Mouse (Mus musculus): ENCODE measurements around the gene Flnb. TPM values are rescaled to one million over a fixed set of nuclear protein-coding genes. Genes with fewer than 3 reads are reported as not detected.

Gene Flnb
- polyA plus RNA-seq, 1 experiment from 2014 or later: 6.8 TPM

DNA sequence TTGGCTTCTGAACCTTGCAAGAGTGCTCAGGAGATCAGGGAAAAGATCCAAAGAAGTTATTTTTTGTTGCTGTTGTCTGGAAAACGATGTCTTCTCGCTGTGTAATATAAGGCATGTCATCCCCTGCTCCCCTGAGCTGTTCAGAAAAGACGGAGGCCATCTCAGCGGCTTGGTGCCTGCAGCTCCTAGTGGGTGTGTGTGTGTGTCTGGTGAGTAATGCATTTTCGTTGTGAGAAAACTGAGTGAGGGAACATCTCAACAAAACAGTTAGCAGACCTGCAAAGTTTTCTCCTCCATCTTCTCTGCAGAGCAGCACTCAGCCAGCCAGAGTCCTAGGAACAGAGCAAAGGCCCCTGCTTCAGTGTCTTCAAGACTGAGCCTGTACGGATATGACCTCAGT, 36.6 kb downstream of the Flnb start:
- 85% methylated on average over 6 of the region's 6 CpGs for WGBS
- DNase-seq (ENCODE audit: low spot score) (no peak), ATAC-seq (no peak)
- H3K4me3 ChIP-seq (ENCODE audit: low read depth, low read length): no peak overlapping the region
- H3K4me2 ChIP-seq (ENCODE audit: low read length): no peak overlapping the region
- H3K27me3 ChIP-seq (replicated peaks; ENCODE audit: control insufficient read depth, insufficient read depth, low read length): no peaks in the 10 kb centered on the region
- H3K9me3 ChIP-seq (replicated peaks; ENCODE audit: control insufficient read depth, low read length): no peaks in the 10 kb centered on the region
- H3K27ac ChIP-seq (ENCODE audit: low read depth, low read length): no peak overlapping the region
- H3K36me3 ChIP-seq (ENCODE audit: control insufficient read depth, insufficient read depth, low read length): no peaks in the 10 kb centered on the region
- H3K4me1 ChIP-seq (ENCODE audit: control insufficient read depth, insufficient read depth, low read length): peaks cover 37% of the 10 kb centered on the region
- no peak overlapping the region for H3K9ac ChIP-seq (ENCODE audit: low read length)

DNA sequence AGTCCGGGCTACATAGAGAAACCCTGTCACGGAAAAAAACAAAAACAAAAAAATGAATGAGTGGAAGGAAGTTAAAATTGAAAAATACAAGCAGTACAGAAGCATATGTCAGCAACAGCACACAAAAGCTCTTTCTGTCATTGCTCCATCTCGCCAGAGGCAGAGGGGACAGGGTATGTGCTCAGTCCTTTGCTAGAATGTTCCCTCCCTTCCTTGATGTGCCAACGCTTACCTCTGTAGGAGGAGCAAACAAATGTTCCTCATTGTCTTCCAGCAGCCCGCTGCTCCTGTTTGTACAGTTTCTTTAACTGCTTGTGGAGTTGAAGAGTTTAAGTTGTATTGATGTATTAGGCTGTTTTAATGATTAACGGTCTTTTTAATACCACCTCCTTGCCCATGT, 37.3 kb downstream of the Flnb start:
- no peak for ATAC-seq

DNA sequence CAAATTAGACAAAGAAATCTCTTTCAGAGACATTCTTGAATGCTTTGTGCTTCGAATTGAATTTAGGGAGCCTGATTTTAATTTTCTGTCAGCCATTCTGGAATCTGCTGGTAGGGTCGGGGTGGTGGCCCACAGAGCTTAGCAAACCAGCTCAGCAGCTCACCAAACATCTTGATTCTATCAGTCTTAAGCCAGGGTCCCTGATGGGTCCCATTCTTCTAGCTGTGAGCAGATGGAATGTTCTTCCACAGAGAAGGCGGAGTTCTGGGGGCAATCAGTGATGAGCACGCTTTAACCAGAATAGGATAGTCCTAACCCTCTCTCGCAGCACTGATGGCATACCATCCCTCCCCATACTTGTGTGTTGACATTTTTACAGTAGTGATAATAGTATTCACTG, 37.7 kb downstream of the Flnb start:
- 51% methylated on average over 5 of the region's 5 CpGs for WGBS

More for the DNA sequence above, 37.3 kb downstream of the Flnb start:
- no peak overlapping the region for H3K4me2 ChIP-seq (ENCODE audit: low read length)
- no peaks in the 10 kb centered on the region for H3K9me3 ChIP-seq (replicated peaks; ENCODE audit: control insufficient read depth, low read length)
- WGBS: 42% methylated on average over 6 of the region's 6 CpGs
- H3K4me1 ChIP-seq (ENCODE audit: control insufficient read depth, insufficient read depth, low read length): peaks cover 37% of the 10 kb centered on the region
- H3K36me3 ChIP-seq (ENCODE audit: control insufficient read depth, insufficient read depth, low read length): no peaks in the 10 kb centered on the region
- H3K27ac ChIP-seq (ENCODE audit: low read depth, low read length): no peak overlapping the region
- no peak overlapping the region for H3K9ac ChIP-seq (ENCODE audit: low read length)
- DNase-seq (ENCODE audit: low spot score): no peak
- no peak overlapping the region for H3K4me3 ChIP-seq (ENCODE audit: low read depth, low read length)
- H3K27me3 ChIP-seq (replicated peaks; ENCODE audit: control insufficient read depth, insufficient read depth, low read length): no peaks in the 10 kb centered on the region

DNA sequence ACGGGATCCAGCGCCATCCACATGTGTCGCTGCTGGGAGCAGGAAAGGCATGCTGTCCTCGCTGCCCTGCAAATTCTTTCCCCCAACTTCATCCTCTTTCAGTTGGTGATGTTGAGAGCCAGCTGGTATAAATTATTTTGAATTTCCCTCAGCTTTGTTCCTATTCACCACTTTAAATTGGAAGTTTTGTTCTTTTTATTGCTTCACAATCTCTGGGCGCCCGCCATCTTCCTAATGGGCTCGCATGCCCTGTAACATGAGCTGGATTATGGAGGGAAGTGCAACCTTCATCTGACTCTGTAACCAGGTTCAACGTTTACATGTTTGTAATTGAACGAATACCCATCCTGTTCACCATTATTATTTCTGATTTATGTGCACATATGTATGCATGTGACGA, 38.6 kb downstream of the Flnb start:
- Histone ChIP-seq H3K9ac (ENCODE audit: low read length) (no peak overlapping the region), H3K4me3 (ENCODE audit: low read depth, low read length) (no peak overlapping the region), H3K9me3 (replicated peaks; ENCODE audit: control insufficient read depth, low read length) (no peaks in the 10 kb centered on the region), H3K27ac (ENCODE audit: low read depth, low read length) (no peak overlapping the region), H3K4me2 (ENCODE audit: low read length) (no peak overlapping the region), H3K4me1 (ENCODE audit: control insufficient read depth, insufficient read depth, low read length) (peaks cover 33% of the 10 kb centered on the region), H3K27me3 (replicated peaks; ENCODE audit: control insufficient read depth, insufficient read depth, low read length) (no peaks in the 10 kb centered on the region), H3K36me3 (ENCODE audit: control insufficient read depth, insufficient read depth, low read length) (no peaks in the 10 kb centered on the region)
- WGBS: 66% methylated on average over 10 of the region's 10 CpGs
- no peak for ATAC-seq
- no peak for DNase-seq (ENCODE audit: low spot score)

More for the DNA sequence above, 37.7 kb downstream of the Flnb start:
- Histone ChIP-seq H3K4me3 (ENCODE audit: low read depth, low read length) (no peak overlapping the region), H3K27me3 (replicated peaks; ENCODE audit: control insufficient read depth, insufficient read depth, low read length) (no peaks in the 10 kb centered on the region), H3K4me2 (ENCODE audit: low read length) (no peak overlapping the region), H3K27ac (ENCODE audit: low read depth, low read length) (no peak overlapping the region), H3K9me3 (replicated peaks; ENCODE audit: control insufficient read depth, low read length) (no peaks in the 10 kb centered on the region), H3K4me1 (ENCODE audit: control insufficient read depth, insufficient read depth, low read length) (peaks cover 37% of the 10 kb centered on the region), H3K36me3 (ENCODE audit: control insufficient read depth, insufficient read depth, low read length) (no peaks in the 10 kb centered on the region), H3K9ac (ENCODE audit: low read length) (no peak overlapping the region)
- DNase-seq (ENCODE audit: low spot score) (no peak), ATAC-seq (no peak)

DNA sequence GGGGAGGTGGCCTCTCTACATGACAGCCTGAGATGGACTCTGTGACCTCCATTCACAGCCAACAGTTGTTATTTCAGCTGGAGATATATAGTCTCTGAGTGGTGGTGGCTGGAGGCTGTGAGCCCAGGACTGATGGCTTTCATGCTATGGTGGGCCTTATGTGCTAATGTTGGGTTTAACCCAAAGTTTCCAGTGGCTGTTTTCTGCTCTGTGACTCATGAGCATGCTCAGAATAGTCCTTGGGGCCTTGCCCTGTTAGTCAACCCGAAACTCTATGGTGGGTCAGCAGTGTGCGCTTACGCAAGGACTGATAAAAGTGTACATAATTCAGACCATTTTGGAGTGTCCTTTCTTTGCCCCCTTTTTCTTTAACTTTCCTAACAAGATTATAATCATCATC, 40.1 kb downstream of the Flnb start:
- 96% methylated on average over 3 of the region's 3 CpGs for whole genome bisulfite sequencing
- Histone ChIP-seq H3K9me3 (replicated peaks; ENCODE audit: control insufficient read depth, low read length) (no peaks in the 10 kb centered on the region), H3K36me3 (ENCODE audit: control insufficient read depth, insufficient read depth, low read length) (no peaks in the 10 kb centered on the region), H3K27ac (ENCODE audit: low read depth, low read length) (no peak overlapping the region), H3K4me1 (ENCODE audit: control insufficient read depth, insufficient read depth, low read length) (peaks cover 24% of the 10 kb centered on the region), H3K4me3 (ENCODE audit: low read depth, low read length) (no peak overlapping the region), H3K27me3 (replicated peaks; ENCODE audit: control insufficient read depth, insufficient read depth, low read length) (no peaks in the 10 kb centered on the region), H3K9ac (ENCODE audit: low read length) (no peak overlapping the region), H3K4me2 (ENCODE audit: low read length) (no peak overlapping the region)
- DNase-seq (ENCODE audit: low spot score): no peak
- no peak for ATAC-seq

DNA sequence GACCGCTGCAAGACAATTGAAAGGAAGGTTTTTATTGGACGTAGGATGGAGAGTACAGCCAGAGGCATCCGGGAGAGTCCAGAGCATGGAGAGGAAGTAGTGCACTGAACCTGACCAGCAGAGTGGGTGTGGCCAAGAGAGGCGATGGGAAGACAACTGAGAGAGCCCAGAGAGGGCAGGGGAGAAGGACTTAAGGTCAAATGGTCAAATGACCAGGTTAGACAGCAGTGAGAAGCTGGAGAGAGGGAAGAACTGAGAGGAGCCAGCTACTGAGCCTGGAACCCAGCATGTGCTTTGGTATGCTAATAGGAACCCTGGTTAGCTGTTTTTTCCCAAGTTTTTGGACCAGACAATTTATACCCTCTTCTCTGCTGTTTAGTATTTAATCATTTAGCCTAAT, 40.7 kb downstream of the Flnb start:
- no peak overlapping the region for H3K27ac ChIP-seq (ENCODE audit: low read depth, low read length)
- WGBS: 72% methylated on average over 4 of the region's 4 CpGs
- no peaks in the 10 kb centered on the region for H3K27me3 ChIP-seq (replicated peaks; ENCODE audit: control insufficient read depth, insufficient read depth, low read length)
- peaks cover 23% of the 10 kb centered on the region for H3K4me1 ChIP-seq (ENCODE audit: control insufficient read depth, insufficient read depth, low read length)
- no peak overlapping the region for H3K4me3 ChIP-seq (ENCODE audit: low read depth, low read length)
- ATAC-seq (no peak), DNase-seq (ENCODE audit: low spot score) (no peak)
- H3K4me2 ChIP-seq (ENCODE audit: low read length): no peak overlapping the region
- H3K9me3 ChIP-seq (replicated peaks; ENCODE audit: control insufficient read depth, low read length): no peaks in the 10 kb centered on the region
- H3K9ac ChIP-seq (ENCODE audit: low read length): no peak overlapping the region
- H3K36me3 ChIP-seq (ENCODE audit: control insufficient read depth, insufficient read depth, low read length): no peaks in the 10 kb centered on the region

DNA sequence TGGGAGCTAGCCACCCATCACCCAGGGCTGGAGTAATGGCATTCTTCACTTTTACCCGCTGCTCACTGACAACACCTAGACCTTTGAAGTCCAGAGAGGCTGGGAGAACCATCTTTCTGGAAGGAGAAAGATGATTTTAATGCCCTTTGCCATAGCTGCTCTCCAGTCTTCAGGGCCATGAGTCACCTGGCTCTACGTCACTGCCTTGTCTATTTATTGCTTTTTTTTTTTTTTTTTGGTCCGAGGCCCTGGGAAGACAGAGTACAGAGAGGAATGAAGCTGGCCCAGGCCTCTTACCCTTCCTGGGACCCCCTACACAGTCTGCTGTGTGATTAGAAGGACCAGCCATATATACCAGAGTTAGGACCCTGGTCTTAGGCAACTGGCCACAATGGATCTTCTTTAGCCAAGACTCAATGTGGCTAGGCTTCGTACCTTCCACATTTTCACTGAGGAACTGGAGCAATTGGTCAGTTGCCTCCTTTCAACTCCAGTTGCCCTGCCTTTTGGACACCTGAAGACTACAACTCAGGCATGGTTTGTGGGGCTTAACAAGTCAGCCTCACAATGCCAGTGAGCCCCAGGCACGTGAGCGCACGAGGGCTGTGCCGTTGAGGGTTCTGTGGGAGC, 42.9 kb downstream of the Flnb start:
- WGBS: 92% methylated on average over 8 of the region's 8 CpGs
- Histone ChIP-seq H3K36me3 (ENCODE audit: control insufficient read depth, insufficient read depth, low read length) (no peaks in the 10 kb centered on the region), H3K27ac (ENCODE audit: low read depth, low read length) (no peak overlapping the region), H3K4me2 (ENCODE audit: low read length) (no peak overlapping the region), H3K27me3 (replicated peaks; ENCODE audit: control insufficient read depth, insufficient read depth, low read length) (no peaks in the 10 kb centered on the region), H3K9ac (ENCODE audit: low read length) (no peak overlapping the region), H3K4me3 (ENCODE audit: low read depth, low read length) (no peak overlapping the region), H3K4me1 (ENCODE audit: control insufficient read depth, insufficient read depth, low read length) (peaks cover 12% of the 10 kb centered on the region), H3K9me3 (replicated peaks; ENCODE audit: control insufficient read depth, low read length) (no peaks in the 10 kb centered on the region)
- no peak for DNase-seq (ENCODE audit: low spot score)
- no peak for ATAC-seq

DNA sequence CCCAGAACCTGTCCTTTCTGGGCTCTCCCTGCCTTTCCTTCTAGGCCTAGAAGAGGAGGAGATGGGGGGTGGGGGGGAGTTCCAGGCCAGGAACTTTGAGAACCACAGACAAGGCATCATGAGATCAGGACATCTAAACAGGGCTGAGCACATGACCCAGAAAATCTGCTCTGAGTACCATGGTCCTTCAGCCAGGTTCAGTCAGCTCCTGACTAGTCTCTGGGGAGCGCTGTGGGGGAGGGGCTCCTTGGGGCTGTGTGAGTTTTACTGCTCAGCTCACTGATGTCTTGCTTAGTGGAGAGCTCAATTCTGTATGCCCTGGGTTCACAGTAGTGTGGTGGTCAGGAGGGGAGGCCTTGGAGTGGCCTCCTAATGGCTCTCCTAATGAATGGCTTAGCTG, 43.5 kb downstream of the Flnb start:
- ATAC-seq (no peak), DNase-seq (ENCODE audit: low spot score) (no peak)
- H3K36me3 ChIP-seq (ENCODE audit: control insufficient read depth, insufficient read depth, low read length): no peaks in the 10 kb centered on the region
- no peak overlapping the region for H3K4me3 ChIP-seq (ENCODE audit: low read depth, low read length)
- H3K4me1 ChIP-seq (ENCODE audit: control insufficient read depth, insufficient read depth, low read length): peaks cover 7% of the 10 kb centered on the region; the same call in 1 of the 2 replicates
- no peak overlapping the region for H3K27ac ChIP-seq (ENCODE audit: low read depth, low read length)
- WGBS: 76% methylated on average over 1 of the region's 1 CpGs
- H3K27me3 ChIP-seq (replicated peaks; ENCODE audit: control insufficient read depth, insufficient read depth, low read length): no peaks in the 10 kb centered on the region
- no peak overlapping the region for H3K9ac ChIP-seq (ENCODE audit: low read length)
- no peak overlapping the region for H3K4me2 ChIP-seq (ENCODE audit: low read length)
- H3K9me3 ChIP-seq (replicated peaks; ENCODE audit: control insufficient read depth, low read length): no peaks in the 10 kb centered on the region

DNA sequence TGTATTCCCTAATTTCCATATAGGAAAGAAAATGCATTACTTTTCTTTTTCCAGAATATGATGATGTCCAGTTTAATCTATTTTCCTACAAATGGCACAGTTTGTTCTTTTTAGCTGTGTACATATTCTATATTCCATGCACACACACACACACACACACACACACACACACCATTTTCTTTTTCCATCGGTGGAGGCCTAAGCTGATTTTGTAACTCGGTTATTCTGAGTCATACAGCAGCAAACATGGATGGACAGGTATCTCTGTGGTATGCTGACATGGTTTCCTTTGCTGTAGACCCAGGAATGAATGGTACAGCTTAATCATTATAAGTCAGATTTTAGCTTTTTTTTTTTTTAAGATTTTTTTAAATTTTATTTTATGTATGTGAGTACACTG, 44.5 kb downstream of the Flnb start:
- peaks cover under 1% of the 10 kb centered on the region; the same call in 1 of the 2 replicates for H3K4me1 ChIP-seq (ENCODE audit: control insufficient read depth, insufficient read depth, low read length)
- no peak for DNase-seq (ENCODE audit: low spot score)

More for the DNA sequence above, 44.5 kb downstream of the Flnb start:
- Histone ChIP-seq H3K27ac (ENCODE audit: low read depth, low read length) (no peak overlapping the region), H3K36me3 (ENCODE audit: control insufficient read depth, insufficient read depth, low read length) (no peaks in the 10 kb centered on the region), H3K4me2 (ENCODE audit: low read length) (no peak overlapping the region), H3K4me3 (ENCODE audit: low read depth, low read length) (no peak overlapping the region), H3K27me3 (replicated peaks; ENCODE audit: control insufficient read depth, insufficient read depth, low read length) (no peaks in the 10 kb centered on the region), H3K9ac (ENCODE audit: low read length) (no peak overlapping the region), H3K9me3 (replicated peaks; ENCODE audit: control insufficient read depth, low read length) (no peaks in the 10 kb centered on the region)
- no peak for ATAC-seq
- WGBS: 95% methylated on average over 2 of the region's 2 CpGs

Measured in forebrain, embryonic 14.5 days (tissue).